Mouse (Mus musculus) heart, adult 2 months (tissue): Measurements from ENCODE around the gene Il12rb2. TPM values are rescaled to one million over a fixed set of nuclear protein-coding genes. Genes with fewer than 3 reads are reported as not detected.

Experiments used
- DNase-seq, 2 experiments: peaks; one replicate each; pipeline ENCODE4 v3.0.0; 2021
- H3K27ac ChIP-seq: fragments of 200-600 bp; 2 replicates; pipeline ENCODE4 v1.8.1; 2022
- H3K27me3 ChIP-seq: fragments of 200-500 bp; 2 replicates; pipeline ENCODE4 v1.6.1; 2012; ENCODE audit warnings: mild to moderate bottlenecking, low read length, inconsistent platforms, mixed read lengths; ENCODE audit not compliant: control insufficient read depth, insufficient read depth
- H3K36me3 ChIP-seq: fragments of 200-500 bp; 2 replicates; pipeline ENCODE4 v1.6.1; 2012; ENCODE audit warnings: low read length, inconsistent platforms; ENCODE audit not compliant: control insufficient read depth, insufficient read depth
- H3K4me1 ChIP-seq: fragments of 200-500 bp; 2 replicates; pipeline ENCODE4 v1.6.1; 2011; ENCODE audit warnings: low read length; ENCODE audit not compliant: control insufficient read depth, insufficient read depth
- H3K4me3 ChIP-seq: fragments of 200-600 bp; 2 replicates; pipeline ENCODE4 v1.8.1; 2022
- H3K79me2 ChIP-seq: fragments of 200-500 bp; replicated peaks from 2 replicates; pipeline ENCODE4 v1.6.1; 2012; ENCODE audit warnings: mild to moderate bottlenecking, inconsistent platforms, low read length, moderate library complexity, mixed read lengths; ENCODE audit not compliant: control insufficient read depth, insufficient read depth
- H3K9ac ChIP-seq: fragments of 200-500 bp; 2 replicates; pipeline ENCODE4 v1.6.1; 2012; ENCODE audit warnings: low read depth, mild to moderate bottlenecking, control low read depth, inconsistent platforms, low read length, mixed read lengths
- CTCF ChIP-seq: fragments of 200-600 bp; IDR thresholded peaks from 2 replicates; pipeline ENCODE4 v1.8.1; 2022; ENCODE audit warnings: antibody characterized with exemption, mild to moderate bottlenecking, moderate library complexity
- EP300 ChIP-seq: fragments of 200-500 bp; IDR thresholded peaks from 2 replicates; pipeline ENCODE4 v1.6.1; 2011; ENCODE audit warnings: low read depth, low read length, control low read depth; ENCODE audit not compliant: insufficient read depth
- POLR2A ChIP-seq: fragments of 200-500 bp; IDR thresholded peaks from 2 replicates; pipeline ENCODE4 v1.6.1; 2011; ENCODE audit warnings: mild to moderate bottlenecking, low read depth, low read length, control low read depth; ENCODE audit not compliant: insufficient read depth
- WGBS: fragments of 180-500 bp; shearing (Covaris S2); methylation state at CpG from one replicate; pipeline ENCODE4 v1.1.7; 2018; 5-methylcytosine and 5-hydroxymethylcytosine counted together
- intact Hi-C: fragments of 180-260 bp; cut with DNase I; formaldehyde crosslinking; loops from one replicate; pipeline ENCODE4 v1.15.1; 2025
- polyA plus RNA-seq: library from polyadenylated mRNA; depleted of rRNA; stranded (reverse); fragments of >200 nt; gene quantifications from 2 replicates; pipeline ENCODE4 v1.2.3, GENCODE M21; 2012; rRNA removed
- total RNA-seq, 2 experiments: library from RNA; stranded (reverse); gene quantifications; 2 replicates each; pipeline ENCODE4 v1.2.3; 2021

Gene Il12rb2
- total and polyA plus RNA-seq, 3 experiments = 0.18 to 0.20 TPM; not detected in 1

DNA sequence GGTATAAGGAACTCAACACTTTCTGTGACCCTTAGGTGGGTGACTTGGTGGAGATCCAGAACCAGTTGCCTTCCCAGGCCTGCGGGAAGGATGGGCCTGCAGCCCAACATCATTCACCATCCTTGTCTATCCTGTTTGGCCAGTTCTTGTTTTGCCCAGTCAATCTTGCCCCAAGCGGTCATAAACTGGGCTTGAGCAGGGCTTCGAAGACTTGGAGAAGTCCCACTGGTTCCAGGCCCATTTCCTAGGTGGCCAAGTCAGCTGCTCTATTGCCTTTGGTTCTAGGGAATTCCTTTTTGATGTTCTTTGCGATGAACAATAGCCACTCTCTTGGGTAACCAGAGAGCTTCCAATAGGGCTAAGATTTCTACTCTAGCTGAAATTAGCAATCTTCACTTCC is 124.9 kb downstream of the Il12rb2 start:
- 87% methylated on average over 4 of the region's 4 CpGs for WGBS
- no peaks in the 10 kb centered on the region for H3K36me3 ChIP-seq
- H3K79me2 ChIP-seq = no peaks in the 10 kb centered on the region
- H3K27me3 ChIP-seq = no peaks in the 10 kb centered on the region
- no peak overlapping the region for H3K4me3 ChIP-seq
- H3K9ac ChIP-seq = no peak overlapping the region
- TF ChIP-seq EP300 (no peak), CTCF (no peak), POLR2A (no peak)
- intact Hi-C loops = no loop called here
- H3K4me1 ChIP-seq = no peaks in the 10 kb centered on the region
- no peak overlapping the region for H3K27ac ChIP-seq
- DNase-seq = no peak

DNA sequence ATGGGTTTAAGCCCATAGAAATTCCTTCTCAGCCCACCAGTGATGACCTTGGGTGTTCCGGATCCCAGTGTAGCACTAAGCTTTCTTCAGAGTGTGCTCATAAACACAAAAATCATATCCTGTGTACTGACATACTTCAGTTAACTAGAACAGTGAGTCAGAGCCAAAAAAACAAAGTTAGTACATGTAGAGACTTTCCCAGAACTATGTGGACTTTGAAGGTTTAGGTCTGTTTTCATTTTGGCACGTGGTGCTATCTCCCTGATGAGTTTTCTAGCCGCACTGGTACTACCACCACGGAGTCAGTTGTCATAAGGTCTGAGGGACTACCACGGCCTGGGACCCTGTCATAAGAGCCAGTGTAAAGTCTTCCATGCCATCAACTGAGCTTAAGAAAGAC is 131.5 kb downstream of the Il12rb2 start:
- TF ChIP-seq EP300 (no peak), CTCF (no peak), POLR2A (no peak)
- H3K4me1 ChIP-seq = no peaks in the 10 kb centered on the region
- no peak overlapping the region for H3K4me3 ChIP-seq
- no peak overlapping the region for H3K27ac ChIP-seq
- intact Hi-C loops = no loop called here
- H3K36me3 ChIP-seq = no peaks in the 10 kb centered on the region
- no peak overlapping the region for H3K9ac ChIP-seq
- H3K79me2 ChIP-seq = no peaks in the 10 kb centered on the region
- H3K27me3 ChIP-seq = no peaks in the 10 kb centered on the region
- WGBS = 82% methylated on average over 5 of the region's 5 CpGs
- DNase-seq = no peak

DNA sequence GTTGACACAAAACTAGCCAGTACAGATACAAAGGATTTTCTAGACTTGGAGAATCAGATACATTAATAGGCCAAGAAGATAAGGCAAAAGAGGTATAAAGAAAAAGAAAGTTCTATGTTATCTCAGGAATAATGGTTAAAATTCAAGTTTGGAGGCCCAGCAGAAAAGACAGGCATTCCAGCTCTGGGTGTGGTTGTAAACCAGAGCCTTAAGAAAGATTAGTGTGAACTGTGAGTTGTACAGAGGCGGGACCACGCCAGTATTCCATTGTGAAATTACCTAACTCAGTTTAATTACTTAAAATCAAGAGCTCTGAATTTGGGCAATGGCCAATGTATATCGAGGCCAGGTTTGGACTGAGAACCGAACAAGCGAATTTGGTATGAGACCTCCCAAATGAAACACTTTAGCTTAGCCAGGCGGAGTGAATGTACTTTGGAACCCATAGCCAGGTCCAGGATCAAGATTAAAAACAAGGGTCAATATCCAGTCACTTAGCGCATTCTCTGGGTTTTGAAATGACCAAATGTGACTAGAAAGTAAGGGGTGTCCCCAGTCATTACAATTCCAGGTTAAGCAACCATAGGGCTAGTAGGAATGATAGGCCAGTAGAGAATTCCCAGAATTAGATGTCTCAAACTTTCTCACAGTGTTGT is 132.1 kb downstream of the Il12rb2 start:
- Histone ChIP-seq H3K4me1 (no peaks in the 10 kb centered on the region), H3K9ac (no peak overlapping the region), H3K27ac (no peak overlapping the region), H3K4me3 (no peak overlapping the region), H3K79me2 (no peaks in the 10 kb centered on the region), H3K36me3 (no peaks in the 10 kb centered on the region), H3K27me3 (no peaks in the 10 kb centered on the region)
- TF ChIP-seq CTCF = no peak
- no peak for TF ChIP-seq EP300
- TF ChIP-seq POLR2A = no peak
- 88% methylated on average over 7 of the region's 7 CpGs for WGBS
- DNase-seq = no peak
- intact Hi-C loops = no loop called here

Other genes starting within 250 kb of the Il12rb2 start
- gene Serbp1, start 138.0 kb downstream of the Il12rb2 start, total RNA-seq = 100 to 1,000 TPM; 196 to 227 TPM
- 53.6 and 62.3 TPM in 2 replicates for gene Serbp1, start 138.0 kb downstream of the Il12rb2 start, polyA plus RNA-seq
- gene Il23r, start 115.7 kb upstream of the Il12rb2 start, total RNA-seq = not detected
- not detected in 2 replicates for gene Il23r, start 115.7 kb upstream of the Il12rb2 start, polyA plus RNA-seq
- under 1 TPM; 0.11 to 0.18 TPM for gene Tacstd2, start 159.6 kb upstream of the Il12rb2 start, total RNA-seq
- gene Tacstd2, start 159.6 kb upstream of the Il12rb2 start, polyA plus RNA-seq = 0.18 and 1.5 TPM in 2 replicates